Mouse (Mus musculus): Measurements from ENCODE around the gene Znrf3. TPM values are rescaled to one million over a fixed set of nuclear protein-coding genes. Genes with fewer than 3 reads are reported as not detected.

Znrf3 gene
- total RNA-seq, 2 experiments from 2014 or later: 5.7 to 6.9 TPM

GRCm38 (mm10) chr11:5252727-5253126 is 191.9 kb downstream of the Znrf3 start:
- H3K27ac ChIP-seq: peak overlapping the region; percentile 66; the same call in 1 of the 2 replicates
- intact Hi-C loops (cut with DNase I): no loop called here

DNA sequence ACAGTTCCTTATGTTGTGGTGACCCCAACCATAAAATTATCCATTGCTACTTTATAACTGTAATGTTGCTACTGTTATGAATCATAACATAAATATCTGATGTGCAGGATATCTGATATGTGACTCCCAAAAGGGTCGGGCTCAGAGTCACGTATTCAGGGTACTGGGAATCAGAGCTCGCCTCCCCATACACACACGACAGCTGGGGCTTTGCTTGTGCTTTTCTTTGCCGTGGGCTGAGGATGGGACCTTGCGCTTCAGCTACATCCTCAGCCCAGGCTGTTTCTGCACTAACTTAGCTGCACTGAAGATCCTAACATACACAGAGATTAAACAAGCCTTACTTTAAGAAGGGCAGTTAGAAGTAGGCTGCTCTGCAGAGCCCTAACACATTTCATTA is 193.5 kb downstream of the Znrf3 start:
- peak overlapping the region; percentile 15; the same call in 1 of the 2 replicates for H3K4me3 ChIP-seq
- no peak for TF ChIP-seq CTCF (IDR thresholded peaks at IDR 0.05)
- intact Hi-C loops (cut with DNase I): no loop called here
- no peak for DNase-seq
- peak overlapping the region; percentile 76 for H3K27ac ChIP-seq

More at GRCm38 (mm10) chr11:5252727-5253126, 191.9 kb downstream of the Znrf3 start:
- no peak overlapping the region for H3K4me3 ChIP-seq
- no peak for DNase-seq
- no peak for TF ChIP-seq CTCF (IDR thresholded peaks at IDR 0.05)

DNA sequence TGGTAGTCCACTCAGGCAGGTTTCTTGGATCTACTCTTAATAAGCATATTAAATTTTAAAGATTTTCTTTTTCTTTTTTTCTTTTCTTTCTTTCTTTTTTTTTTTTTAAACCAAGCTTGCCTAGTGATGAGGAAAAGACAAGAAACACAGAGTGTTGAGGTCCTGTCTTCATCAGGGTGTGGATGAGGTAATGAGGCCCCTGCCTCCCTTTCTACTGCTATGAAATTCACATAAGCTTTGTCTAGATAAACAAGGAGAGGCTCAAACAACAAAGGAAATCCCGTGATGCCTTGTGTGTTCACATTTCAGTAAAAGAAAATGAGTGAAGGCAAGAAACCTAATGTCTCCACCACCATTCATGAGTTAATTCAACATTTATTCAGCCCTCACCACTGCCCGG is 196.4 kb downstream of the Znrf3 start:
- DNase-seq: no peak
- intact Hi-C loops (cut with DNase I): no loop called here
- no peak for TF ChIP-seq CTCF (IDR thresholded peaks at IDR 0.05)
- H3K4me3 ChIP-seq: no peak overlapping the region
- H3K27ac ChIP-seq: no peak overlapping the region

DNA sequence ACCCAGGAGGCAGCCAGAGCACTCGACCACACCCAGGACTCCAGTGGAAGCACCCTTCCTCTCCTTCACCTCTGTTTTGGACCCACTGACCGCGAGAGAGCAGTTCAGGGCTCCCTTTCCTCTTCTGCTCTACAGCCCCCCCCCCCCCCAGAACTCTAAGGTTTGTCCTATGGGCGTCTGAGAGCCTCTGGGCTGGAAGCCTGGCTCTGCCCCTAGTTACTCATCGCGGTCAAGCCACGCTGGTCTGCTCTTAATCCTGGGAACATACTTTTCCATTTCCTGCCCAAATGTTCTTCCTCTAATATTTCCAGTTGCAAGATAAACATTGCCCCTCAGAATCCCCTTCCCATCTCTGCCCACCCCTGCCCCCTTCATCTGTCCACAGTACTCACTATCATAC is 199.2 kb downstream of the Znrf3 start:
- no peak for TF ChIP-seq CTCF (IDR thresholded peaks at IDR 0.05)
- Histone ChIP-seq H3K4me3 (no peak overlapping the region; the same call in 1 of the 2 replicates), H3K27ac (peak overlapping the region; percentile 85)
- DNase-seq: peak; percentile 23
- intact Hi-C loops (cut with DNase I): no loop called here

- Histone ChIP-seq H3K27ac (peak overlapping the region; percentile 85), H3K4me3 (peak overlapping the region; percentile 57)
- peak; percentile 29 for DNase-seq
- intact Hi-C loops (cut with DNase I): no loop called here
- TF ChIP-seq CTCF (IDR thresholded peaks at IDR 0.05): no peak
Measured at GRCm38 (mm10) chr11:5244749-5245130, 199.9 kb downstream of the Znrf3 start.

GRCm38 (mm10) chr11:5243812-5244748 is 200.6 kb downstream of the Znrf3 start:
- no peak for TF ChIP-seq CTCF (IDR thresholded peaks at IDR 0.05)
- intact Hi-C loops (cut with DNase I): no loop called here

GRCm38 (mm10) chr11:5243208-5243607 is 201.4 kb downstream of the Znrf3 start:
- H3K4me3 ChIP-seq: no peak overlapping the region
- intact Hi-C loops (cut with DNase I): no loop called here
- no peak for DNase-seq
- H3K27ac ChIP-seq: peak overlapping the region; percentile 85; the same call in 1 of the 2 replicates
- no peak for TF ChIP-seq CTCF (IDR thresholded peaks at IDR 0.05)

More at GRCm38 (mm10) chr11:5243812-5244748, 200.6 kb downstream of the Znrf3 start:
- Histone ChIP-seq H3K27ac (peak overlapping the region; percentile 85), H3K4me3 (peak overlapping the region; percentile 57)
- peak; percentile 73 for DNase-seq

GRCm38 (mm10) chr11:5242158-5242557 is 202.5 kb downstream of the Znrf3 start:
- Histone ChIP-seq H3K27ac (no peak overlapping the region), H3K4me3 (no peak overlapping the region)
- TF ChIP-seq CTCF (IDR thresholded peaks at IDR 0.05): no peak
- no peak for DNase-seq
- intact Hi-C loops (cut with DNase I): no loop called here

GRCm38 (mm10) chr11:5239706-5240690 is 204.6 kb downstream of the Znrf3 start:
- Histone ChIP-seq H3K4me3 (no peak overlapping the region), H3K27ac (peak overlapping the region; percentile 58)
- intact Hi-C loops (cut with DNase I): loop anchor here (5.0 kb wide), 1 partner anchor 43 kb away; no protein-coding TSS in a partner anchor
- DNase-seq: peak; percentile 23
- no peak for TF ChIP-seq CTCF (IDR thresholded peaks at IDR 0.05)

Other genes starting within 250 kb of the Znrf3 start
- gene Kremen1, start 183.3 kb downstream of the Znrf3 start, total RNA-seq (2021): 10 to 100 TPM; 39.4 to 58.7 TPM
- 10 to 100 TPM; 64.5 to 70.5 TPM for gene Xbp1, start 75.8 kb upstream of the Znrf3 start, total RNA-seq (2021)
- 10 to 100 TPM; 16.3 to 30.0 TPM for gene Ccdc117, start 97.3 kb upstream of the Znrf3 start, total RNA-seq (2021)
- gene Ankrd36, start 124.8 kb upstream of the Znrf3 start, total RNA-seq (2021): not detected